Mouse (Mus musculus) left cerebral cortex, adult 11 months (tissue): Measurements from ENCODE around the gene Gm11555.
A peak's percentile ranks its signal among the peaks of the same experiment; 100 is the strongest.
"Not testable (repeated sequence)": the region's sequence is repeated elsewhere in the genome, so short reads cannot be mapped to it uniquely, and the experiment has no call there.

Experiments used
- DNase-seq: peaks from one replicate; pipeline ENCODE4 v3.0.0; 2022; ENCODE audit warnings: low spot score

Gm11555 gene

GRCm38 (mm10) chr11:99650136-99650535 is at the start of gene Gm11555:
Gm11555 (minus strand) TSS chr11:99650236.
- no peak for DNase-seq

- DNase-seq: no peak
Observed at GRCm38 (mm10) chr11:99690463-99690862, 40.4 kb upstream of the Gm11555 start, which contains the start of gene Gm14190. Gm14190 (minus strand) TSS chr11:99690740.

GRCm38 (mm10) chr11:99685235-99685634 is 35.2 kb upstream of the Gm11555 start:
- DNase-seq: not testable (repeated sequence)

GRCm38 (mm10) chr11:99683481-99683880 is 33.4 kb upstream of the Gm11555 start:
- no peak for DNase-seq

- no peak for DNase-seq
Observed at GRCm38 (mm10) chr11:99665860-99666259, 15.8 kb upstream of the Gm11555 start, which contains the start of gene Krtap4-6. Krtap4-6 (minus strand) TSS chr11:99665960.

- no peak for DNase-seq
Observed at GRCm38 (mm10) chr11:99662802-99663201, 12.8 kb upstream of the Gm11555 start.

- DNase-seq: no peak
Observed at GRCm38 (mm10) chr11:99659256-99659655, 9.2 kb upstream of the Gm11555 start.

- DNase-seq: not testable (repeated sequence)
Observed at GRCm38 (mm10) chr11:99658467-99659010, 8.5 kb upstream of the Gm11555 start, which contains the start of gene Gm11563. Gm11563 (minus strand) TSS chr11:99658960.

GRCm38 (mm10) chr11:99657051-99657450 is 7.0 kb upstream of the Gm11555 start:
- no peak for DNase-seq

- no peak for DNase-seq
Observed at GRCm38 (mm10) chr11:99646444-99646843, 3.6 kb downstream of the Gm11555 start.

GRCm38 (mm10) chr11:99644351-99644750 is 5.7 kb downstream of the Gm11555 start:
- DNase-seq: no peak

GRCm38 (mm10) chr11:99643635-99644139 is 6.3 kb downstream of the Gm11555 start, which contains the start of gene Krtap4-7:
Krtap4-7 (minus strand) TSS chr11:99644089.
- DNase-seq: not testable (repeated sequence)

- no peak for DNase-seq
Observed at GRCm38 (mm10) chr11:99640926-99641325, 9.1 kb downstream of the Gm11555 start.

- DNase-seq: peak; percentile 26
Observed at GRCm38 (mm10) chr11:99637086-99637485, 12.9 kb downstream of the Gm11555 start.

GRCm38 (mm10) chr11:99634653-99635134 is 15.3 kb downstream of the Gm11555 start, which contains the start of gene Krtap4-2:
Krtap4-2 (minus strand) TSS chr11:99635084.
- DNase-seq: no peak

GRCm38 (mm10) chr11:99633293-99633692 is 16.7 kb downstream of the Gm11555 start:
- no peak for DNase-seq

- no peak for DNase-seq
Observed at GRCm38 (mm10) chr11:99630890-99631289, 19.1 kb downstream of the Gm11555 start.

- no peak for DNase-seq
Observed at GRCm38 (mm10) chr11:99628138-99628537, 21.9 kb downstream of the Gm11555 start, which contains the start of gene Krtap4-1. Krtap4-1 (minus strand) TSS chr11:99628238.

GRCm38 (mm10) chr11:99620335-99620734 is 29.7 kb downstream of the Gm11555 start, which contains the start of gene Gm11562:
Gm11562 (minus strand) TSS chr11:99620435.
- DNase-seq: no peak

GRCm38 (mm10) chr11:99614796-99615363 is 35.2 kb downstream of the Gm11555 start, which contains the start of gene Krtap2-4:
Krtap2-4 (minus strand) TSS chr11:99614846.
- DNase-seq: no peak

- DNase-seq: not testable (repeated sequence)
Observed at GRCm38 (mm10) chr11:99610089-99610488, 39.9 kb downstream of the Gm11555 start, which contains the start of gene Gm11937. Gm11937 (minus strand) TSS chr11:99610189.

- DNase-seq: peak; percentile 15
Observed at GRCm38 (mm10) chr11:99609126-99609525, 40.9 kb downstream of the Gm11555 start.

GRCm38 (mm10) chr11:99603208-99603607 is 46.8 kb downstream of the Gm11555 start, which contains the start of gene Gm11938:
Gm11938 (minus strand) TSS chr11:99603308.
- DNase-seq: not testable (repeated sequence)
